Mouse (Mus musculus): ENCODE results near the gene Odf2l. TPM values are rescaled to one million over a fixed set of nuclear protein-coding genes. Genes with fewer than 3 reads are reported as not detected.
A peak's percentile ranks its signal among the peaks of the same experiment; 100 is the strongest.

Odf2l gene
- polyA plus RNA-seq, 1 experiment from 2014 or later: 18.7 TPM

GRCm38 (mm10) chr3:145119425-145119824, 1.0 kb downstream of the Odf2l start:
- peak overlapping the region; percentile 81 for H3K4me3 ChIP-seq (ENCODE audit: low read depth, low read length)
- H3K36me3 ChIP-seq (ENCODE audit: control insufficient read depth, insufficient read depth, low read length): no peaks in the 10 kb centered on the region
- H3K4me1 ChIP-seq (replicated peaks; ENCODE audit: control insufficient read depth, insufficient read depth, low read length): peaks cover 6% of the 10 kb centered on the region; the same call in 1 of the 2 replicates
- DNase-seq (ENCODE audit: low spot score) (no peak), ATAC-seq (replicated peaks; ENCODE audit: low FRiP score) (no peak)
- peak overlapping the region; percentile 75 for H3K4me2 ChIP-seq
- no peak overlapping the region for H3K9ac ChIP-seq (ENCODE audit: low read depth, low read length)
- 75% methylated on average over 7 of the region's 7 CpGs for WGBS
- H3K27ac ChIP-seq (ENCODE audit: low read depth, low read length): no peak overlapping the region
- H3K9me3 ChIP-seq (ENCODE audit: control insufficient read depth, low read length): no peaks in the 10 kb centered on the region
- no peaks in the 10 kb centered on the region for H3K27me3 ChIP-seq (replicated peaks; ENCODE audit: control insufficient read depth, insufficient read depth, low read length)

- Histone ChIP-seq H3K4me3 (ENCODE audit: low read depth, low read length) (no peak overlapping the region), H3K27ac (ENCODE audit: low read depth, low read length) (no peak overlapping the region), H3K36me3 (ENCODE audit: control insufficient read depth, insufficient read depth, low read length) (0 out of 2 replicates have a peak, but pooled peaks cover 2% of the 10 kb centered on the region), H3K27me3 (replicated peaks; ENCODE audit: control insufficient read depth, insufficient read depth, low read length) (no peaks in the 10 kb centered on the region), H3K4me2 (no peak overlapping the region), H3K4me1 (replicated peaks; ENCODE audit: control insufficient read depth, insufficient read depth, low read length) (no peaks in the 10 kb centered on the region), H3K9ac (ENCODE audit: low read depth, low read length) (no peak overlapping the region), H3K9me3 (ENCODE audit: control insufficient read depth, low read length) (no peaks in the 10 kb centered on the region)
- ATAC-seq (replicated peaks; ENCODE audit: low FRiP score): no peak
- WGBS: 82% methylated on average over 2 of the region's 2 CpGs
- DNase-seq (ENCODE audit: low spot score): no peak
These were observed 8.2 kb downstream of the Odf2l start for GRCm38 (mm10) chr3:145126618-145127017.

- no peak for ATAC-seq (replicated peaks; ENCODE audit: low FRiP score)
- no peak overlapping the region for H3K9ac ChIP-seq (ENCODE audit: low read depth, low read length)
- no peaks in the 10 kb centered on the region for H3K9me3 ChIP-seq (ENCODE audit: control insufficient read depth, low read length)
- no peak for DNase-seq (ENCODE audit: low spot score)
- H3K4me2 ChIP-seq: no peak overlapping the region
- H3K4me1 ChIP-seq (replicated peaks; ENCODE audit: control insufficient read depth, insufficient read depth, low read length): no peaks in the 10 kb centered on the region
- no peak overlapping the region for H3K27ac ChIP-seq (ENCODE audit: low read depth, low read length)
- peaks cover 5% of the 10 kb centered on the region; the same call in 1 of the 2 replicates for H3K36me3 ChIP-seq (ENCODE audit: control insufficient read depth, insufficient read depth, low read length)
- H3K27me3 ChIP-seq (replicated peaks; ENCODE audit: control insufficient read depth, insufficient read depth, low read length): no peaks in the 10 kb centered on the region
- no peak overlapping the region for H3K4me3 ChIP-seq (ENCODE audit: low read depth, low read length)
These were observed 11.0 kb downstream of the Odf2l start for GRCm38 (mm10) chr3:145129356-145129755.

GRCm38 (mm10) chr3:145131210-145131868, 13.0 kb downstream of the Odf2l start:
- H3K4me2 ChIP-seq: no peak overlapping the region
- H3K27ac ChIP-seq (ENCODE audit: low read depth, low read length): no peak overlapping the region
- no peak overlapping the region for H3K9ac ChIP-seq (ENCODE audit: low read depth, low read length)
- H3K9me3 ChIP-seq (ENCODE audit: control insufficient read depth, low read length): no peaks in the 10 kb centered on the region
- H3K4me1 ChIP-seq (replicated peaks; ENCODE audit: control insufficient read depth, insufficient read depth, low read length): no peaks in the 10 kb centered on the region
- H3K4me3 ChIP-seq (ENCODE audit: low read depth, low read length): no peak overlapping the region
- no peak for DNase-seq (ENCODE audit: low spot score)
- WGBS: 24% methylated on average over 3 of the region's 3 CpGs
- peak; percentile 61 for ATAC-seq (replicated peaks; ENCODE audit: low FRiP score)
- no peaks in the 10 kb centered on the region for H3K27me3 ChIP-seq (replicated peaks; ENCODE audit: control insufficient read depth, insufficient read depth, low read length)
- H3K36me3 ChIP-seq (ENCODE audit: control insufficient read depth, insufficient read depth, low read length): peaks cover 6% of the 10 kb centered on the region; the same call in 1 of the 2 replicates

- Histone ChIP-seq H3K4me1 (replicated peaks; ENCODE audit: control insufficient read depth, insufficient read depth, low read length) (no peaks in the 10 kb centered on the region), H3K27ac (ENCODE audit: low read depth, low read length) (no peak overlapping the region), H3K9ac (ENCODE audit: low read depth, low read length) (no peak overlapping the region), H3K9me3 (ENCODE audit: control insufficient read depth, low read length) (no peaks in the 10 kb centered on the region), H3K4me3 (ENCODE audit: low read depth, low read length) (no peak overlapping the region), H3K36me3 (ENCODE audit: control insufficient read depth, insufficient read depth, low read length) (peaks cover 2% of the 10 kb centered on the region; the same call in 1 of the 2 replicates), H3K27me3 (replicated peaks; ENCODE audit: control insufficient read depth, insufficient read depth, low read length) (no peaks in the 10 kb centered on the region), H3K4me2 (no peak overlapping the region)
- WGBS: 87% methylated on average over 4 of the region's 4 CpGs
- DNase-seq (ENCODE audit: low spot score) (no peak), ATAC-seq (replicated peaks; ENCODE audit: low FRiP score) (no peak)
These were observed 21.8 kb downstream of the Odf2l start for GRCm38 (mm10) chr3:145140236-145140635.

GRCm38 (mm10) chr3:145142925-145143324, 24.5 kb downstream of the Odf2l start:
- no peak overlapping the region for H3K4me2 ChIP-seq
- ATAC-seq (replicated peaks; ENCODE audit: low FRiP score): no peak
- no peaks in the 10 kb centered on the region for H3K4me1 ChIP-seq (replicated peaks; ENCODE audit: control insufficient read depth, insufficient read depth, low read length)
- H3K9me3 ChIP-seq (ENCODE audit: control insufficient read depth, low read length): no peaks in the 10 kb centered on the region
- no peaks in the 10 kb centered on the region for H3K27me3 ChIP-seq (replicated peaks; ENCODE audit: control insufficient read depth, insufficient read depth, low read length)
- no peak overlapping the region for H3K4me3 ChIP-seq (ENCODE audit: low read depth, low read length)
- H3K36me3 ChIP-seq (ENCODE audit: control insufficient read depth, insufficient read depth, low read length): peaks cover 7% of the 10 kb centered on the region; the same call in 1 of the 2 replicates
- H3K27ac ChIP-seq (ENCODE audit: low read depth, low read length): no peak overlapping the region
- no peak for DNase-seq (ENCODE audit: low spot score)
- H3K9ac ChIP-seq (ENCODE audit: low read depth, low read length): no peak overlapping the region

GRCm38 (mm10) chr3:145143856-145144255, 25.5 kb downstream of the Odf2l start:
- no peaks in the 10 kb centered on the region for H3K27me3 ChIP-seq (replicated peaks; ENCODE audit: control insufficient read depth, insufficient read depth, low read length)
- H3K4me1 ChIP-seq (replicated peaks; ENCODE audit: control insufficient read depth, insufficient read depth, low read length): no peaks in the 10 kb centered on the region
- peaks cover 7% of the 10 kb centered on the region; the same call in 1 of the 2 replicates for H3K36me3 ChIP-seq (ENCODE audit: control insufficient read depth, insufficient read depth, low read length)
- no peak overlapping the region for H3K9ac ChIP-seq (ENCODE audit: low read depth, low read length)
- no peaks in the 10 kb centered on the region for H3K9me3 ChIP-seq (ENCODE audit: control insufficient read depth, low read length)
- no peak for DNase-seq (ENCODE audit: low spot score)
- ATAC-seq (replicated peaks; ENCODE audit: low FRiP score): no peak
- no peak overlapping the region for H3K27ac ChIP-seq (ENCODE audit: low read depth, low read length)
- H3K4me2 ChIP-seq: no peak overlapping the region
- H3K4me3 ChIP-seq (ENCODE audit: low read depth, low read length): no peak overlapping the region
- WGBS: 89% methylated on average over 10 of the region's 10 CpGs

- DNase-seq (ENCODE audit: low spot score) (no peak), ATAC-seq (replicated peaks; ENCODE audit: low FRiP score) (no peak)
- H3K4me1 ChIP-seq (replicated peaks; ENCODE audit: control insufficient read depth, insufficient read depth, low read length): no peaks in the 10 kb centered on the region
- H3K27me3 ChIP-seq (replicated peaks; ENCODE audit: control insufficient read depth, insufficient read depth, low read length): no peaks in the 10 kb centered on the region
- no peaks in the 10 kb centered on the region for H3K9me3 ChIP-seq (ENCODE audit: control insufficient read depth, low read length)
- H3K4me3 ChIP-seq (ENCODE audit: low read depth, low read length): no peak overlapping the region
- H3K27ac ChIP-seq (ENCODE audit: low read depth, low read length): no peak overlapping the region
- no peak overlapping the region for H3K9ac ChIP-seq (ENCODE audit: low read depth, low read length)
- WGBS: 89% methylated on average over 9 of the region's 9 CpGs
- H3K36me3 ChIP-seq (ENCODE audit: control insufficient read depth, insufficient read depth, low read length): 0 out of 2 replicates have a peak, but pooled peaks cover 4% of the 10 kb centered on the region
- H3K4me2 ChIP-seq: no peak overlapping the region
These were observed 28.5 kb downstream of the Odf2l start for GRCm38 (mm10) chr3:145146871-145147270.

GRCm38 (mm10) chr3:145147483-145147882, 29.1 kb downstream of the Odf2l start:
- Histone ChIP-seq H3K4me3 (ENCODE audit: low read depth, low read length) (no peak overlapping the region), H3K27me3 (replicated peaks; ENCODE audit: control insufficient read depth, insufficient read depth, low read length) (no peaks in the 10 kb centered on the region), H3K4me2 (no peak overlapping the region), H3K9ac (ENCODE audit: low read depth, low read length) (no peak overlapping the region), H3K9me3 (ENCODE audit: control insufficient read depth, low read length) (no peaks in the 10 kb centered on the region), H3K4me1 (replicated peaks; ENCODE audit: control insufficient read depth, insufficient read depth, low read length) (no peaks in the 10 kb centered on the region), H3K36me3 (ENCODE audit: control insufficient read depth, insufficient read depth, low read length) (0 out of 2 replicates have a peak, but pooled peaks cover 4% of the 10 kb centered on the region), H3K27ac (ENCODE audit: low read depth, low read length) (no peak overlapping the region)
- ATAC-seq (replicated peaks; ENCODE audit: low FRiP score) (no peak), DNase-seq (ENCODE audit: low spot score) (no peak)
- WGBS: 80% methylated on average over 2 of the region's 2 CpGs

Measured in liver, embryonic 11.5 days (tissue).